Mouse (Mus musculus): ENCODE data around the gene Naaladl2. TPM values are rescaled to one million over a fixed set of nuclear protein-coding genes. Genes with fewer than 3 reads are reported as not detected.

The Naaladl2 gene
- polyA plus RNA-seq, 1 experiment from 2014 or later = 6.4 TPM

DNA sequence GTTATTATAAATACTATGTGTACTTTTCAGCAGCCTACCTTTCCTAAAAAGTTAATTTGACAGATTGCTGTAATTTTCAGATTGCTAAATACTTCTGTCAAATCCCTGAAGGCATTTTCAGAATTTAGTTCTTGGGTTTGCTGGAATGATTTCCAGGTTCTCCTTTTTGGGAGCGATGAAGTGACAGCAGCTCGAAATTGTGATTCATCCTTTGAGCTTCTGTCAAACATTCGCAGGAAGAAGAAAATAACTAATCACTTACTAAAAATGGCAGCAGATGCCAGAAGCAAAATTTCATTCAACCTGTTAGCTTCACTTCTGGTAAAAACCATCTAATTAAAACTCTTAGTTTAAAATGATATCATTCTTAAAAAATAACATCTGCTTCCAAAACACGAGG, 680.1 kb downstream of the Naaladl2 start:
- WGBS = 83% methylated on average over 4 of the region's 4 CpGs
- Histone ChIP-seq H3K27ac (ENCODE audit: low read length) (no peak overlapping the region), H3K4me3 (ENCODE audit: low read depth, low read length) (no peak overlapping the region), H3K36me3 (ENCODE audit: control insufficient read depth, insufficient read depth, low read length) (no peaks in the 10 kb centered on the region), H3K4me1 (ENCODE audit: control insufficient read depth, insufficient read depth, low read length) (no peaks in the 10 kb centered on the region), H3K9ac (replicated peaks; ENCODE audit: low read depth, low read length) (no peak overlapping the region), H3K9me3 (ENCODE audit: control insufficient read depth, low read depth, low read length) (no peaks in the 10 kb centered on the region), H3K4me2 (replicated peaks; ENCODE audit: low read depth, low read length) (no peak overlapping the region), H3K27me3 (ENCODE audit: control insufficient read depth, insufficient read depth, low read length) (no peaks in the 10 kb centered on the region)
- ATAC-seq (ENCODE audit: insufficient number of reproducible peaks, insufficient read depth, low FRiP score, low read depth) = no peak

DNA sequence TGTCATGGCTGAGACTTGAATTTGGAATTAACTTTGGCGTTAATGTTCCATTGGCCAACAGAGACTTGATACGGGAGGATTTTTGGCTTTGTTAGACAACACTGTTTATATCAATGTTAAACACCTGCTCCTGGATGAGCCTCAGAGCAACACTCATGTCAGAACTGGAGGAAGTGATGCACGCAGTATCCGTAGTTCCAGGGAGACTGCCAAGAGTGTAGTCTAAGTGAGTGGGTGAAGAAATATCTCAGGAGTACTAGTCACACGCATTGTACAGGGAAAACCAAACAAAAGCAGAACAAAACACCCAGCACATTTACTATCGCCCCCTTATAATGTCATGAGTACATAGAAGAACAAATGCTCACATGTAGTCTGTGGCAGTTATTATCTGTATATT, 703.4 kb downstream of the Naaladl2 start:
- Histone ChIP-seq H3K9ac (replicated peaks; ENCODE audit: low read depth, low read length) (no peak overlapping the region), H3K4me3 (ENCODE audit: low read depth, low read length) (no peak overlapping the region), H3K9me3 (ENCODE audit: control insufficient read depth, low read depth, low read length) (no peaks in the 10 kb centered on the region), H3K36me3 (ENCODE audit: control insufficient read depth, insufficient read depth, low read length) (no peaks in the 10 kb centered on the region), H3K4me2 (replicated peaks; ENCODE audit: low read depth, low read length) (no peak overlapping the region), H3K4me1 (ENCODE audit: control insufficient read depth, insufficient read depth, low read length) (no peaks in the 10 kb centered on the region), H3K27me3 (ENCODE audit: control insufficient read depth, insufficient read depth, low read length) (no peaks in the 10 kb centered on the region), H3K27ac (ENCODE audit: low read length) (no peak overlapping the region)
- ATAC-seq (ENCODE audit: insufficient number of reproducible peaks, insufficient read depth, low FRiP score, low read depth) = no peak
- 63% methylated on average over 6 of the region's 6 CpGs for WGBS

DNA sequence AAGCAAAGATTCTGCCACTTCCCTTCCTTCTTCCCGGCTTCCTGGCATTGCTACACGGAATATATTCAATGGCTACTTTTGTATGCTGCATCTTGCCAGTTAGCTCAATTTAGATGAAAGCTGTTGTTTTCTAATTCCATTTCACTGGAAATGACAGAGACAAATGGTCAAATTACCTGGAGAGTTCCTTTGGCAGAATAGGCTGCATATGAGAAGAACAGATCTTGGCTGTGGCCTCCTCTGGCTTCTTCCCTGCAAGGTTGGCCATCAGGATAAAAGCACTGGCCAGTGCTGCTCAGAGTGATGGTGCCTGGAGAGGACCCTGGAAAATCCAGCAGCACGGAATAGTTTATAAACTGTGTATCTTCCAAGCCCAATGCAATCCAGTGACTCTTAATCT, 711.3 kb downstream of the Naaladl2 start:
- Histone ChIP-seq H3K4me3 (ENCODE audit: low read depth, low read length) (no peak overlapping the region), H3K27ac (ENCODE audit: low read length) (no peak overlapping the region), H3K4me2 (replicated peaks; ENCODE audit: low read depth, low read length) (no peak overlapping the region), H3K36me3 (ENCODE audit: control insufficient read depth, insufficient read depth, low read length) (no peaks in the 10 kb centered on the region), H3K9me3 (ENCODE audit: control insufficient read depth, low read depth, low read length) (no peaks in the 10 kb centered on the region), H3K27me3 (ENCODE audit: control insufficient read depth, insufficient read depth, low read length) (no peaks in the 10 kb centered on the region), H3K9ac (replicated peaks; ENCODE audit: low read depth, low read length) (no peak overlapping the region), H3K4me1 (ENCODE audit: control insufficient read depth, insufficient read depth, low read length) (no peaks in the 10 kb centered on the region)
- ATAC-seq (ENCODE audit: insufficient number of reproducible peaks, insufficient read depth, low FRiP score, low read depth) = no peak
- 80% methylated on average over 3 of the region's 3 CpGs for WGBS

DNA sequence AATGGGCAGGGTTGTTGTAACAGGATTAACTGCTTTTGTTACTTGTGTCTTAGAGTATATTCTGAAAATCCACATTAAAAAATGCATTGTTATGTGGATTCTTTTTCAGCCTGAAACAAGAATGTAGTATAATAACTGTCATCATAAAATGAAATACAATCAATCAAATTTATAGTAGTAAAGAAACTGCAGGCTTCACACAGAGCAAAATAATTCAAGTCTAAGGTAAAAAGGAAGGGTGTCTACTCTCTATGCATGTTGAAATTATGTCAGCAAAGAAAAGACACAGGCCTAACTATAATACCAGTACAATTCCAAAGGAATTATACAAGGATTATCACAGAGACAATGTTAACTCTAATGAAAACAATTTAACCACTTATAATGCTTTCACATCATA, 752.3 kb downstream of the Naaladl2 start:
- Histone ChIP-seq H3K9me3 (ENCODE audit: control insufficient read depth, low read depth, low read length) (no peaks in the 10 kb centered on the region), H3K4me3 (ENCODE audit: low read depth, low read length) (no peak overlapping the region), H3K4me2 (replicated peaks; ENCODE audit: low read depth, low read length) (no peak overlapping the region), H3K9ac (replicated peaks; ENCODE audit: low read depth, low read length) (no peak overlapping the region), H3K4me1 (ENCODE audit: control insufficient read depth, insufficient read depth, low read length) (no peaks in the 10 kb centered on the region), H3K36me3 (ENCODE audit: control insufficient read depth, insufficient read depth, low read length) (no peaks in the 10 kb centered on the region), H3K27ac (ENCODE audit: low read length) (no peak overlapping the region), H3K27me3 (ENCODE audit: control insufficient read depth, insufficient read depth, low read length) (no peaks in the 10 kb centered on the region)
- no peak for ATAC-seq (ENCODE audit: insufficient number of reproducible peaks, insufficient read depth, low FRiP score, low read depth)

DNA sequence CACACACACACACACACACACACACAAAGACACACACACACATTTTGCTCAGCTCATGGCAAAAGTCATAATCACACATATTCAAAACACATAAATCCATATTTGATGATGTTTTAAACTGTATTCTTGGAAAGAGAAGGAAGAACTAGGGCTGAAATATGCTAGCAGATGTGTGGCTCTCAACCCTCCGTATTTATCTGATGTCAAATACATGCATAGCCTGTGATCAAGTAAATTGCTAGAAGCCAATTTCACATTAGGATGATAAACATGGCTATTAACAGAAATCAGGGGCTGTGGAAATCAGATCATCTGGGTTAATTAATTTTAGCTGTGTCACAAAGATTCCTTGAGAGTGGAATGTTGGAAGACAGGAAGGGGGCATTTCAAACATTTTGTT, 752.8 kb downstream of the Naaladl2 start:
- Histone ChIP-seq H3K27ac (ENCODE audit: low read length) (no peak overlapping the region), H3K9ac (replicated peaks; ENCODE audit: low read depth, low read length) (no peak overlapping the region), H3K36me3 (ENCODE audit: control insufficient read depth, insufficient read depth, low read length) (no peaks in the 10 kb centered on the region), H3K4me3 (ENCODE audit: low read depth, low read length) (no peak overlapping the region), H3K4me1 (ENCODE audit: control insufficient read depth, insufficient read depth, low read length) (no peaks in the 10 kb centered on the region), H3K4me2 (replicated peaks; ENCODE audit: low read depth, low read length) (no peak overlapping the region), H3K27me3 (ENCODE audit: control insufficient read depth, insufficient read depth, low read length) (no peaks in the 10 kb centered on the region), H3K9me3 (ENCODE audit: control insufficient read depth, low read depth, low read length) (no peaks in the 10 kb centered on the region)
- ATAC-seq (ENCODE audit: insufficient number of reproducible peaks, insufficient read depth, low FRiP score, low read depth) = no peak
- WGBS = 71% methylated on average over 1 of the region's 1 CpGs

DNA sequence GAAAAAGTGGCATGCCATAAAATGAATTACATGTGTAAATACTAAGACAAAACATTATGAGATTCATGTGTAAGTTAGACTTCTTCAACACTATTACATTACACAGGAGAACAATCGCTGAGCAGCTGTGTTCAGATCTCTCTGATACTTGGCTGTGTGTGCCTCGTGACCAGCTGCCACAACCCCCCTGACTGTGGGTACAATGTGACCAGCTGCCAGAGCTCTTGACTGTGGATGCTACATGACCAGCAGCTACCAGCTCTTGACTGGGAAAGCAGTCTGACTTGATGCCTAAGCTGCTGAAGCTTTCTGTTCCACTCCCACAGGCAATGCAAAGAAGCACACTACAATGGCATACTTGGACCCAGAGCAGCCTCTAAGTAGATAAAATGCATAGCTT, 789.1 kb downstream of the Naaladl2 start:
- no peak overlapping the region for H3K4me2 ChIP-seq (replicated peaks; ENCODE audit: low read depth, low read length)
- H3K4me3 ChIP-seq (ENCODE audit: low read depth, low read length) = no peak overlapping the region
- H3K36me3 ChIP-seq (ENCODE audit: control insufficient read depth, insufficient read depth, low read length) = no peaks in the 10 kb centered on the region
- no peaks in the 10 kb centered on the region for H3K4me1 ChIP-seq (ENCODE audit: control insufficient read depth, insufficient read depth, low read length)
- H3K27me3 ChIP-seq (ENCODE audit: control insufficient read depth, insufficient read depth, low read length) = no peaks in the 10 kb centered on the region
- H3K9ac ChIP-seq (replicated peaks; ENCODE audit: low read depth, low read length) = no peak overlapping the region
- H3K9me3 ChIP-seq (ENCODE audit: control insufficient read depth, low read depth, low read length) = no peaks in the 10 kb centered on the region
- no peak for ATAC-seq (ENCODE audit: insufficient number of reproducible peaks, insufficient read depth, low FRiP score, low read depth)
- WGBS = 61% methylated on average over 2 of the region's 2 CpGs
- no peak overlapping the region for H3K27ac ChIP-seq (ENCODE audit: low read length)

DNA sequence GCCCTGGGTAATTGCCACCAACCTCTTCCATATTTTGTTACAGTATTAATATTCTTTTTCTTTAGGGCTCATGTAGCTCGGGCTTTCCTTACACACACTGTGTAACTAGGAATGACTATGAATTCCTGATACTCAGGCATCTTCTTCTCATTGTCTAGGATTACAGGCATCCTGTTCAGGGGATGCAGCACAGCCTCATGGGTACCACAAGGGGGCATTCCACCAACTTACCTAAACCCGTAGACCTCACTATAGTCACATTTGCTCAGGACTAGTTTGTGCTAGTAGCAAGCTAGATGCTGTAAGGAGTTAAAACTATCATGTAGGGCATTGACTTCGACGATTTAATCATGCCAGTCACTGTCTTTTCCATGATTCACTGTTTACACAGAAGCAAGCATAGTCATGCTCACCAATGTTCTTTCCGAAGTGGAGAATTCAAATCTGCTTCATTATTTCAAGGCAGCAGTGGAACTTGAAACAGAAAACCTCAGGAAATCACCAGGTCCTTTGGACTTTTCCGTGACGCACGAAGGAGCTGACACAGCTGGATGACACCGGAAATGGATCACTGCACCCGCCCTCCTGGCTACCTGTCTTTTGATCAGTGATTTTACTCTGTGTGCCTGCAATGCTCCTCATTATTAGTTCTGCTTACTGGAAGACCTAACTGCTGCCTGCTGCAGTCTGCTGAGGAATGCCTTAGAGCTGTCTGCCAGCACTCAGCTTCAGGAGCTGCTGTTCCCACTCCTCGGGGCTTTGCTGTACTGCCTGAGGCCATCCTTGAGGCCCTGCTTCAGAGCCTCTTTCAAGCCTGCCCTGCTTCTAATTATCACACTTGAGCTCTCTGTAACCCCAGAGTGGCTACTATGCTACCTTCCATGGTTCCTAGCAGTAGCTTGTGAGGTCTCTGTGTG, 822.3 kb downstream of the Naaladl2 start:
- no peaks in the 10 kb centered on the region for H3K27me3 ChIP-seq (ENCODE audit: control insufficient read depth, insufficient read depth, low read length)
- H3K4me2 ChIP-seq (replicated peaks; ENCODE audit: low read depth, low read length) = no peak overlapping the region
- ATAC-seq (ENCODE audit: insufficient number of reproducible peaks, insufficient read depth, low FRiP score, low read depth) = no peak
- no peaks in the 10 kb centered on the region for H3K36me3 ChIP-seq (ENCODE audit: control insufficient read depth, insufficient read depth, low read length)
- H3K9me3 ChIP-seq (ENCODE audit: control insufficient read depth, low read depth, low read length) = no peaks in the 10 kb centered on the region
- H3K4me3 ChIP-seq (ENCODE audit: low read depth, low read length) = no peak overlapping the region
- no peak overlapping the region for H3K9ac ChIP-seq (replicated peaks; ENCODE audit: low read depth, low read length)
- no peaks in the 10 kb centered on the region for H3K4me1 ChIP-seq (ENCODE audit: control insufficient read depth, insufficient read depth, low read length)
- WGBS = 82% methylated on average over 11 of the region's 11 CpGs
- no peak overlapping the region for H3K27ac ChIP-seq (ENCODE audit: low read length)

DNA sequence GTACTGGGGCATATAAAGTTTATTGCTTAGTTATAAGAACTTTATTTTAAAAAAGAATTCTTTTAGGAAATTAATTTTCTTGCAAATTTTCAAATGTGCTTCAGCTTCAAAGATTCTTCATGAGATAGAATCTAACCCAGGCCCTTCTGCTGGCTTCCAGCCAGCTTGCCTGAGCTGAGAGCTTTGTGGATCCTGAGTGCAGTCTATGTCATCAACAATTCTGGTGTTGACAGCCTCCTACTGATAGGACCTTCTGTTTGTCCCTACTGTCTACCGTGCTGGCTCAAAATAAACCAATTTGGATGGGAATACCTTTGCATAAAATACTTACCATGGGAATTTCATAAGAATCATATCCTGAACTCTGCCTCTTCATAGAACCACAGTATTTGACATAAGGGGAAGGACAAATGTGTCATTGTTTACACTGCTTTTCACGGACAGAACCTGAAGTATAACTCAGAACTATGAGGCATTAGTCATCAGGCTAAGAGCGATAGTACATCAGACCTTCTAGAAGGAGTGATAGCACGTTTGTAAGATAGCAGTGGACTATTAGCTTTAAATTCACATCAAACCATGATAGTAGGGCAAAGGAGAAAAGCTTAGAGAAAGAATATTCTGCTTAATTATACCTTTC, 829.3 kb downstream of the Naaladl2 start:
- no peak overlapping the region for H3K9ac ChIP-seq (replicated peaks; ENCODE audit: low read depth, low read length)
- H3K4me2 ChIP-seq (replicated peaks; ENCODE audit: low read depth, low read length) = no peak overlapping the region
- WGBS = 39% methylated on average over 4 of the region's 4 CpGs
- no peak overlapping the region for H3K4me3 ChIP-seq (ENCODE audit: low read depth, low read length)
- H3K36me3 ChIP-seq (ENCODE audit: control insufficient read depth, insufficient read depth, low read length) = no peaks in the 10 kb centered on the region
- no peaks in the 10 kb centered on the region for H3K27me3 ChIP-seq (ENCODE audit: control insufficient read depth, insufficient read depth, low read length)
- no peaks in the 10 kb centered on the region for H3K9me3 ChIP-seq (ENCODE audit: control insufficient read depth, low read depth, low read length)
- no peak overlapping the region for H3K27ac ChIP-seq (ENCODE audit: low read length)
- H3K4me1 ChIP-seq (ENCODE audit: control insufficient read depth, insufficient read depth, low read length) = no peaks in the 10 kb centered on the region
- ATAC-seq (ENCODE audit: insufficient number of reproducible peaks, insufficient read depth, low FRiP score, low read depth) = no peak
